In the genomic region with DNA sequence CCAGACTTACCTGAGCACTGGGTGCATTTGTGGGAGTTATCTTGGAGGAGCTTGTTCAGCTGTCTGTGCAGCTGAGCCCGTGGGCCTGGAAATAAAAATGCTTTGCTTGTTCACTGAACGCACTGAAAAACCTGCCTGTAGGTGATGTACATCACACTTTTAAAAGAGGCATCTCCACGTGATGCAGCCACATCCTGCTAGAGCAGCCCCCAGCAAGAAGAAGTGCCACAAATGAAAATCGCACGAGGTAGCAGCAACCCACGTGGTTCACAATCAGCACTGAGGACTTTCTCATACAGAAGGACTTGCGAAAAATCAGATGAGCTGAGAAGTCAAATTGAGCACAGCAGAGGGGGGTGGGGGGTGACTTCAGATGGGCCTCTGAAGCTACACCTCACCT, we compare ENCODE assay signal across 15 mouse cellular contexts.
DNase-seq lines count a peak whose midpoint lies in the region.
"Had no signal": no experiment of that assay in that cellular context is flagged by ENCODE, and none has a peak within 500 bp of the region (broad histone marks: within the 10 kb centered on the region; RNA-seq: fewer than 3 reads in every experiment).

No protein-coding gene starts in this region.

- intact Hi-C loops in left cerebral cortex, postnatal 36 days (cut with DNase I): no loop called here

- peak; percentile 9 to 59 for DNase-seq in frontal cortex, postnatal 36 days (ENCODE audit: low spot score in 2 of 2)
- no peak for DNase-seq in frontal cortex, postnatal 14 days (ENCODE audit: low spot score in 2 of 2)
- DNase-seq in right cerebral cortex, adult 18-20 months: peak; percentile 19
- DNase-seq in right cerebral cortex, postnatal 4 days: no peak
- peak; percentile 23 to 47 for DNase-seq in left cerebral cortex, postnatal 36 days (ENCODE audit: low spot score in 2 of 2)
- DNase-seq in telencephalon, adult 2 months (ENCODE audit: low read depth, low spot score): peak; percentile 47
- no peak for DNase-seq in cerebellum, adult 9-10 months
- DNase-seq: adrenal gland, adult 8-10 months; adrenal gland, postnatal 36 days; cerebellum, adult 11 months; cerebellum, adult 9-11 months; cerebellum, postnatal 36 days; gastrocnemius, postnatal 14 days; heart, adult 2 months; heart, postnatal 14 days had no signal

Comparison
In these comparisons a context has a peak if more than half of its experiments do, and no peak if none do; other contexts are left out.
1. DNase-seq: peak in frontal cortex, postnatal 36 days (2 of 2), right cerebral cortex, adult 18-20 months (single experiment), left cerebral cortex, postnatal 36 days (2 of 2) and telencephalon, adult 2 months (single experiment); none in frontal cortex, postnatal 14 days (0 of 2), right cerebral cortex, postnatal 4 days (single experiment) and cerebellum, adult 9-10 months (single experiment).